Mouse (Mus musculus) neural tube, embryonic 15.5 days (tissue): ENCODE data around the gene Olfr329-ps. TPM values are rescaled to one million over a fixed set of nuclear protein-coding genes. Genes with fewer than 3 reads are reported as not detected.
"Not testable (repeated sequence)": the region's sequence is repeated elsewhere in the genome, so short reads cannot be mapped to it uniquely, and the experiment has no call there.

Source experiments
- ATAC-seq: fragments of 200-750 bp; cut with Nextera tagmentation; 2 replicates; pipeline ENCODE4 v1.8.0; 2017; ENCODE audit warnings: mild to moderate bottlenecking, moderate TSS enrichment, moderate library complexity; ENCODE audit not compliant: low FRiP score
- H3K27ac ChIP-seq: fragments of 300-500 bp; sonication (generic); replicated peaks from 2 replicates; pipeline ENCODE4 v1.5.1; 2015; ENCODE audit warnings: mild to moderate bottlenecking, inconsistent platforms
- H3K27me3 ChIP-seq: fragments of 300-500 bp; sonication (generic); replicated peaks from 2 replicates; pipeline ENCODE4 v1.6.1; 2015; ENCODE audit warnings: inconsistent platforms
- H3K36me3 ChIP-seq: fragments of 300-500 bp; sonication (generic); 2 replicates; pipeline ENCODE4 v1.6.1; 2015; ENCODE audit warnings: inconsistent platforms
- H3K4me1 ChIP-seq: fragments of 300-500 bp; sonication (generic); 2 replicates; pipeline ENCODE4 v1.6.1; 2015; ENCODE audit warnings: inconsistent platforms
- H3K4me2 ChIP-seq: fragments of 300-500 bp; sonication (generic); 2 replicates; pipeline ENCODE4 v1.6.1; 2015; ENCODE audit warnings: inconsistent platforms, mild to moderate bottlenecking, moderate library complexity
- H3K4me3 ChIP-seq: fragments of 300-500 bp; sonication (generic); replicated peaks from 2 replicates; pipeline ENCODE4 v1.5.1; 2015; ENCODE audit warnings: mild to moderate bottlenecking, inconsistent platforms
- H3K9ac ChIP-seq: fragments of 300-500 bp; sonication (generic); replicated peaks from 2 replicates; pipeline ENCODE4 v1.6.1; 2015; ENCODE audit warnings: mild to moderate bottlenecking, inconsistent platforms
- H3K9me3 ChIP-seq: fragments of 300-500 bp; sonication (generic); replicated peaks from 2 replicates; pipeline ENCODE4 v1.6.1; 2016; ENCODE audit warnings: inconsistent platforms
- WGBS: fragments of 180-500 bp; shearing (Covaris S2); methylation state at CpG from one replicate; pipeline ENCODE4 v1.1.7; 2015; ENCODE audit warnings: mixed read lengths; 5-methylcytosine and 5-hydroxymethylcytosine counted together
- polyA plus RNA-seq: library from polyadenylated mRNA; unstranded; fragments of >200 nt; fragmentation: Nextera tagmentation; extraction: Ambion mirVana; gene quantifications from 2 replicates; pipeline ENCODE4 v1.2.1, GENCODE M21; 2015

Gene Olfr329-ps
- polyA plus RNA-seq, result 0.09 TPM in 1 of 2 replicates, not detected in the other

DNA sequence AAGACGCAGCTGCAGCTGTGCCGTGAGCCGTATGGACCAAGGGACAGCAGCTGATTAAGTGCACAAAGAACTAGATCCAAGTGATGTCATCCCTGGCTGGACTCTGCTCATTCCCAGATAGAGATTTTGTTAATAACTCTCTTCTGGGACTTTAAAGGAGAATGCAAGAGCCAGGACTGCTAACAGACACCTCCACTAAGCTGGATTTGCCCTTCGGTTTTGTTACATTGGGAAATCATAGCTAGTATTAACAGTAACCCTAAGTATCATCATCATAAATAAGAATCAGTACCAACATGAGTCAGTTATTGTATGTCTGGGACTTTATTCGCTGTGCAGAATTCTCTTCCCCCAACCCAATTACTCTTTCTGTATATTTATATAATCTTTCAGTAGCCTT is at the start of gene Olfr329-ps:
Gene Olfr329-ps, minus strand, starts transcription at position 101 of the 400 bp plus-strand sequence.
- Histone ChIP-seq H3K4me1 (no peaks in the 10 kb centered on the region), H3K4me3 (no peak within 1 kb of the TSS), H3K9me3 (no peaks in the 10 kb centered on the region), H3K9ac (no peak within 1 kb of the TSS), H3K36me3 (no peaks in the 10 kb centered on the region), H3K4me2 (no peak within 1 kb of the TSS), H3K27ac (no peak within 1 kb of the TSS), H3K27me3 (no peaks in the 10 kb centered on the region)
- 83% methylated on average over 5 of the region's 5 CpGs for WGBS
- no peak for ATAC-seq

DNA sequence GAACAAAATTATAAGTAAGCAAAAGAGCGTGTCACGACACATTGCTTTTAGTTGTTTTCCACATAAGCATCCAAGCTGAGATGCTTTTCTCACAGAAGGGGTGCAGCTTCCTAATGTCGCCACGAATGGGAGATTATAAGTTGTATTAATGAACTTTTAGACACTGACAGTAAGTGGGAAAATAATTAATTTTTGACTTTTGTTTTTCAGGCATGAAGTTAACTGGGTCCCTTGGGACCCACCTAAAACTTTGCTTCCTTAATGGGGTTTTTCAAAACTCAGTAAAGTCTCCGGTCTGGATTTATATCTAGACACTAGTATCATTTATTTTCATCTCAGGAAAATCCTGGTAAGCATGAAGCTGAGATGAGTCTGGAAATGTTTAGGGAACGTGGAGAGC is 48.6 kb upstream of the Olfr329-ps start, which contains the start of gene Olfr324:
Gene Olfr324, plus strand, starts transcription at position 301 of the 400 bp plus-strand sequence.
- H3K4me1 ChIP-seq, result no peaks in the 10 kb centered on the region
- ATAC-seq, result no peak
- no peaks in the 10 kb centered on the region for H3K27me3 ChIP-seq
- H3K4me2 ChIP-seq, result no peak within 1 kb of the TSS
- no peaks in the 10 kb centered on the region for H3K9me3 ChIP-seq
- H3K4me3 ChIP-seq, result no peak within 1 kb of the TSS
- WGBS, result 85% methylated on average over 6 of the region's 6 CpGs
- H3K27ac ChIP-seq, result no peak within 1 kb of the TSS
- no peaks in the 10 kb centered on the region for H3K36me3 ChIP-seq
- no peak within 1 kb of the TSS for H3K9ac ChIP-seq

GRCm38 (mm10) chr11:58588620-58589250 is 42.5 kb upstream of the Olfr329-ps start:
- 0 out of 2 replicates have a peak, but pooled peaks cover 3% of the 10 kb centered on the region for H3K4me1 ChIP-seq
- H3K4me2 ChIP-seq, result no peak overlapping the region
- no peak for ATAC-seq
- 28% methylated on average over 3 of the region's 3 CpGs for WGBS
- no peak overlapping the region for H3K27ac ChIP-seq
- no peak overlapping the region for H3K9ac ChIP-seq
- H3K36me3 ChIP-seq, result no peaks in the 10 kb centered on the region
- no peak overlapping the region for H3K4me3 ChIP-seq
- no peaks in the 10 kb centered on the region for H3K9me3 ChIP-seq
- H3K27me3 ChIP-seq, result no peaks in the 10 kb centered on the region

DNA sequence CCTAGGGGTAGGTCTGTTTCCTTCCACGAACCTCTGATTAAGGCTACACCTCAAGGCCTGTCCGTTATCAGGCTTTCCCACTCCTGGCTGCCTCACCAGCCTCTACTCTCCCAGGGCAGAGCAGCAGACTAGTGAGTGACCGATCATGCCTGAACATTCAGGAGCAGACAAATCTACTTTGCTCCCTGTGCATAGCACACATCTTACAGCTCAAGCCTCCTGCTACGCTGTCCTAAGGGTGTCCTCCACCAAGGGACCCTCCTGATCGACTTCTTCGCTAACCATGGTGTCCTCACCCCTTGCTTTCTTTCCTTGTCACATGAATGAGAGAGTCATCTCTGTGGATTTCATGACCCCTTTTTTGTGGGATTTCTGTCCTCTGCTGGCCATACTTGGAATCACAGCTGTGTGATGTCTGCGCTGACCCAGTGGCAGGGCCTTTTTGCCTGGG is 41.7 kb upstream of the Olfr329-ps start:
- Histone ChIP-seq H3K9ac (no peak overlapping the region), H3K9me3 (no peaks in the 10 kb centered on the region), H3K27me3 (no peaks in the 10 kb centered on the region), H3K4me1 (0 out of 2 replicates have a peak, but pooled peaks cover 3% of the 10 kb centered on the region), H3K4me3 (no peak overlapping the region), H3K36me3 (no peaks in the 10 kb centered on the region), H3K27ac (no peak overlapping the region), H3K4me2 (no peak overlapping the region)
- 68% methylated on average over 7 of the region's 7 CpGs for WGBS
- ATAC-seq, result no peak

- 76% methylated on average over 8 of the region's 8 CpGs for WGBS
- peak; percentile 24; the same call in 1 of the 2 replicates for ATAC-seq
- Histone ChIP-seq H3K9me3 (no peaks in the 10 kb centered on the region), H3K9ac (no peak overlapping the region), H3K4me3 (no peak overlapping the region), H3K27ac (no peak overlapping the region), H3K4me1 (no peaks in the 10 kb centered on the region), H3K27me3 (no peaks in the 10 kb centered on the region), H3K36me3 (no peaks in the 10 kb centered on the region), H3K4me2 (no peak overlapping the region)
These were observed 32.4 kb upstream of the Olfr329-ps start for GRCm38 (mm10) chr11:58578636-58579035.

DNA sequence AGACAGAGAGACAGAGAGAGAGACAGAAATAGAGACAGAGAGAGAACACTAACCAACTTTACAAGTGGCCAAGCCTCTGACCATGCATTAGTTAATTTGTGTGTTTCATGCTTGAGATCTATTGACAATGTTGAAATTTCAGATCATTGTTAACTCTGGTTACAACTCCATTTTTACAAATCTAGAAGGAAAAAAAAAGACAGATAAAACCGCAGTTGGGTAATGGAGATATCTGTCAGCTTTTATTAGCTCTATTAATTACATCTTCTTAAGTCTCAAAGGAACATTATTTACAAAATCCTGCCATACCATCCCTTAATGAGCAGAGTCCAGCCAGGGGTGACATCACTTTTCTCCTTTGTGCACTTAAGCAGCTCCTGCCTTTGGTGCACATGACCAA is 31.2 kb upstream of the Olfr329-ps start, which contains the start of gene Olfr325:
Gene Olfr325, plus strand, starts transcription at position 301 of the 400 bp plus-strand sequence.
- WGBS, result 80% methylated on average over 1 of the region's 1 CpGs
- no peak within 1 kb of the TSS for H3K9ac ChIP-seq
- no peak for ATAC-seq

GRCm38 (mm10) chr11:58570405-58570804 is 24.2 kb upstream of the Olfr329-ps start, which contains the start of gene Olfr224:
Gene Olfr224, minus strand, starts transcription at chr11:58570553.
- 66% methylated on average over 5 of the region's 5 CpGs for WGBS
- no peaks in the 10 kb centered on the region for H3K4me1 ChIP-seq
- ATAC-seq, result no peak
- no peak within 1 kb of the TSS for H3K9ac ChIP-seq
- no peak within 1 kb of the TSS for H3K4me2 ChIP-seq
- H3K36me3 ChIP-seq, result no peaks in the 10 kb centered on the region
- no peak within 1 kb of the TSS for H3K4me3 ChIP-seq
- no peaks in the 10 kb centered on the region for H3K27me3 ChIP-seq
- no peaks in the 10 kb centered on the region for H3K9me3 ChIP-seq
- no peak within 1 kb of the TSS for H3K27ac ChIP-seq

More for the DNA sequence above, 31.2 kb upstream of the Olfr329-ps start, which contains the start of gene Olfr325:
- H3K4me3 ChIP-seq, result no peak within 1 kb of the TSS
- H3K27ac ChIP-seq, result no peak within 1 kb of the TSS
- H3K9me3 ChIP-seq, result no peaks in the 10 kb centered on the region
- H3K4me1 ChIP-seq, result no peaks in the 10 kb centered on the region
- no peak within 1 kb of the TSS for H3K4me2 ChIP-seq
- H3K36me3 ChIP-seq, result no peaks in the 10 kb centered on the region
- no peaks in the 10 kb centered on the region for H3K27me3 ChIP-seq

DNA sequence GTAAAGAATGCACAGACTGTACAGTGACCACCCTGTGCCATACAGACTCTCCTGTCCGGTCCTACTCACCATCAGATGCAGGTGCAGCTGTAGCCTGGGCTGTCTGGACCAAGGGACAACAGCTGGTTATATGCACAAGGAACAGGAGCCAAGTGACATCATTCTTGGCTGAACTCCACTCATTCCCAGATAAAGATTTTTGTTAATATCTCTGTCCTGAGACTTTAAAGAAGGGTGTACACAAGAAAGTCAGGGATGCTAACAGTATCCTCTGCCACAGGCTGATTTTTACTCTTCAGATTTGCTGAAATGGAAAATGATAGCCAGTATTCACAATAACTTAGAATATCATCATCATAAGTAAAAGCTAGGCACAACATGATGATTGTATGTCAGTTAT is 9.3 kb upstream of the Olfr329-ps start, which contains the start of gene Olfr328:
Gene Olfr328, minus strand, starts transcription at position 101 of the 400 bp plus-strand sequence.
- Histone ChIP-seq H3K27me3 (no peaks in the 10 kb centered on the region), H3K4me3 (no peak within 1 kb of the TSS), H3K4me1 (no peaks in the 10 kb centered on the region), H3K27ac (no peak within 1 kb of the TSS), H3K36me3 (no peaks in the 10 kb centered on the region), H3K9me3 (no peaks in the 10 kb centered on the region), H3K4me2 (no peak within 1 kb of the TSS), H3K9ac (no peak within 1 kb of the TSS)
- ATAC-seq, result no peak
- 82% methylated on average over 1 of the region's 1 CpGs for WGBS

DNA sequence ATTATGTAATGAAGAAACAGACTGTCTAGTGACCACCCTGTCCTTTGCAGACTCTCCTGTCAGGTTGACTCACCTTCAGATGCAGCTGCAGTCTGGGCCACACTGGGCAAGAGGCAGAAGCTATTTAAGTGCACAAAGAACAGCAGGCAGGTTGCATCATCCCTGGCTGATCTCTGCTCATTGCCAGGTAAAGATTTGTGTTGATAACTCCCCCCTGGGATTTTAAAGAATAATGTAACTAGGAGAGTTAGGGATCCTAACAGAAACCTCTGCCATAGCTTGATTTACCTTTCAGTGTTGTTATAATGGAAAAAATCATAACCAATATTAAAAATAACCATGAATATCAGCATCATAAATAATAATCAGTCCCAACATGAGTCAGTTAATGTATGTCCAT is 11.5 kb downstream of the Olfr329-ps start, which contains the start of gene Olfr330:
Gene Olfr330, minus strand, starts transcription at position 101 of the 400 bp plus-strand sequence.
- not testable (repeated sequence) for H3K36me3 ChIP-seq, H3K27ac ChIP-seq, H3K9ac ChIP-seq, H3K27me3 ChIP-seq, ATAC-seq, H3K4me2 ChIP-seq, H3K4me1 ChIP-seq, H3K9me3 ChIP-seq, H3K4me3 ChIP-seq

DNA sequence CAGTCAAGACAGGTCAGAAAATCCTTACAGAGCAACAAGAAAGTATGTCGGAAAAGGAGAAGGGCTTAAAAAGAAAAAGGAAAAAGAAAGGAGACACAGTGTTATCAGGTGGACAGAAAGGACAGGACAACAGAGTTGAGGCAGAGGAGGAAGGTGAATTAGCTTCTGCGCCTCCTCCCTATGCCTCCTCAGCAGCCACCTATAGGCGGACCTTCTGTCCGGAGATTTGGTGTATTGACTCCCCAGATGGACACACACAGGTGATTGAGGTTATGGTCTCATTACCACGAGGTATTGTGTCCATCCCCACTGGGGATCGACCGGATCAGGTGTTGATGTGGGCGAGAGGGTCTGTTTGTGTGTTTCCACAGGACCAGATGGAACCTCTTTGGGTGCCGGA is 26.5 kb downstream of the Olfr329-ps start:
- WGBS, result 93% methylated on average over 8 of the region's 9 CpGs
- not testable (repeated sequence) for H3K27me3 ChIP-seq, ATAC-seq, H3K4me1 ChIP-seq, H3K4me3 ChIP-seq, H3K9ac ChIP-seq, H3K9me3 ChIP-seq, H3K27ac ChIP-seq, H3K4me2 ChIP-seq, H3K36me3 ChIP-seq

GRCm38 (mm10) chr11:58518916-58519315 is 27.3 kb downstream of the Olfr329-ps start:
- H3K27ac ChIP-seq, H3K4me1 ChIP-seq, H3K4me2 ChIP-seq, H3K4me3 ChIP-seq, ATAC-seq, H3K36me3 ChIP-seq, H3K9me3 ChIP-seq, H3K9ac ChIP-seq, H3K27me3 ChIP-seq: not testable (repeated sequence)
- WGBS, result 94% methylated on average over 18 of the region's 18 CpGs

DNA sequence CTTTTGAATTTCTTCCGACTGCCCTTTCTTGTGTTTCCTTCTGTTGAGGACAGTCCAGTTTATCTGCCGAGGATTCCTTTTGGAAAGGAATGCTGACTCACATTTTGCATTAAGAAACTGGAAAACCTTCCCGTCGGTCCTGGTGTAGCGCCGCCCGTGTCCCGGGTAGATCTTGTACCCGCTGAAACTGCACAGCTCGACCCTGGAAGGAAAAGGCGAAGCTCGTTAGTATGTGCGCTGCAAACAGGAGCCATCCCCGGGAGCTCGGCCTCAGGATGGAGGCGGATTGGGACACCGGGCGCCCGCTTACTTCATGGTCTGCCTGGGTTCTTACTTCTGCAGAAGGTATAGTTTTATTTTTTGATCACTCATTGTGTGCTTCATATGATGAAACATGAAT is 37.2 kb downstream of the Olfr329-ps start:
- H3K4me2 ChIP-seq, H3K27me3 ChIP-seq, H3K4me1 ChIP-seq, H3K9me3 ChIP-seq, ATAC-seq, H3K4me3 ChIP-seq, H3K9ac ChIP-seq, H3K36me3 ChIP-seq, H3K27ac ChIP-seq: not testable (repeated sequence)
- 84% methylated on average over 19 of the region's 19 CpGs for WGBS
